Mouse (Mus musculus) small intestine, adult 2 months (tissue): ENCODE measurements around the gene Vcp.

Experiments used
- CTCF ChIP-seq: fragments of 200-500 bp; IDR thresholded peaks from 2 replicates; pipeline ENCODE4 v1.5.1; 2012; ENCODE audit warnings: low read depth, mild to moderate bottlenecking, control low read depth, inconsistent platforms, low read length, moderate library complexity, mixed read lengths; ENCODE audit not compliant: insufficient replicate concordance, insufficient read length; ENCODE audit errors: extremely low read depth
- POLR2A ChIP-seq: fragments of 200-500 bp; IDR thresholded peaks from 2 replicates; pipeline ENCODE4 v1.6.1; 2012; ENCODE audit warnings: low read depth, mild to moderate bottlenecking, control low read depth, inconsistent platforms, low read length, moderate library complexity

DNA sequence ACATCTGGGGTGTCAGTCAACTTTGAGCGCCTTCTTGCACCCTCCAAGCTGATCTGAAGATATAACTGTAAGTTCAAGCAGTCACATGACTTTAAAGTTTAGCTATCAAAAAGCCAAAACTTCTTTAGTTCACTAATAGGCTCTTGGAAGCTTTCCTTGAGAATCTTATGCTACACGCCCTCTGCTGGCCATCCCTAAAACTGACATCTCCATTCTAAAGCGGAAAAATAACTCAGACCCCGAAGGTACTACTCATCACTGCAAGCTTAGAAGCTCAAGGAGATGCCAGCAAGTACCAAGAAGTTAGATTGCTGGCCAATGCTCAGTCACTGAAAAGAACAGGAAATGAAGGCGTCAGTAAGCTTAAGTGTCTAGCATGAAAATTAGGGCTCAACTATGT lies 54.4 kb downstream of the Vcp start:
- TF ChIP-seq CTCF, result no peak
- TF ChIP-seq POLR2A, result no peak
